In genomic region chr10:127346173-127346572, GRCm38 (mm10) we compare ENCODE assay signal across 50 mouse cellular contexts. TPM values are rescaled to one million over a fixed set of nuclear protein-coding genes. Genes with fewer than 3 reads are reported as not detected.
"Had no signal": no experiment of that assay in that cellular context is flagged by ENCODE, and none has a peak within 500 bp of the region (broad histone marks: within the 10 kb centered on the region; RNA-seq: fewer than 3 reads in every experiment).

No protein-coding gene starts in this region.

- H3K4me2 ChIP-seq: heart, embryonic 11.5 days; heart, embryonic 12.5 days; heart, embryonic 13.5 days; heart, embryonic 15.5 days; hindbrain, embryonic 12.5 days; hindbrain, embryonic 13.5 days; hindbrain, embryonic 14.5 days; hindbrain, embryonic 15.5 days; intestine, embryonic 15.5 days; kidney, embryonic 15.5 days had no signal

- DNase-seq: heart, postnatal 10 days; heart, postnatal 14 days; heart, postnatal 36 days; heart, postnatal 4 days; kidney, adult 11 months; kidney, adult 18-20 months; kidney, adult 2 months; kidney, adult 8-10 months; kidney, adult 9 months; kidney, postnatal 10 days; kidney, postnatal 14 days; kidney, postnatal 25 days; kidney, postnatal 36 days; kidney, postnatal 4 days; layer of hippocampus, adult 9-11 months; layer of hippocampus, postnatal 36 days had no signal

- H3K9ac ChIP-seq: heart, embryonic 12.5 days; heart, embryonic 13.5 days; heart, embryonic 15.5 days; hindbrain, embryonic 12.5 days; hindbrain, embryonic 13.5 days; hindbrain, embryonic 14.5 days; hindbrain, embryonic 15.5 days; intestine, embryonic 15.5 days; kidney, embryonic 15.5 days had no signal

- ATAC-seq: hindbrain, embryonic 16.5 days; hindbrain, postnatal 0 days; inflammation-experienced regulatory T-cells, adult 6 months; intestine, embryonic 15.5 days; intestine, embryonic 16.5 days; intestine, postnatal 0 days had no signal

- H3K27me3 ChIP-seq: intestine, embryonic 15.5 days had no signal

- H3K36me3 ChIP-seq: heart, embryonic 12.5 days; heart, embryonic 13.5 days; heart, embryonic 15.5 days; hindbrain, embryonic 10.5 days; hindbrain, embryonic 12.5 days; hindbrain, embryonic 13.5 days; hindbrain, embryonic 15.5 days; intestine, embryonic 15.5 days; kidney, embryonic 15.5 days had no signal

- H3K27ac ChIP-seq: heart, embryonic 13.5 days; heart, embryonic 15.5 days; hindbrain, embryonic 10.5 days; hindbrain, embryonic 12.5 days; hindbrain, embryonic 13.5 days; hindbrain, embryonic 14.5 days; hindbrain, embryonic 15.5 days; hindbrain, postnatal 0 days; intestine, embryonic 15.5 days; kidney, embryonic 15.5 days; kidney, postnatal 0 days; layer of hippocampus, adult 2 months; left cerebral cortex, adult 2 months had no signal

- H3K4me3 ChIP-seq: heart, embryonic 12.5 days; heart, embryonic 13.5 days; heart, embryonic 15.5 days; hindbrain, embryonic 10.5 days; hindbrain, embryonic 12.5 days; hindbrain, embryonic 13.5 days; hindbrain, embryonic 15.5 days; intestine, embryonic 15.5 days; kidney, embryonic 15.5 days; layer of hippocampus, adult 2 months; left cerebral cortex, adult 2 months had no signal

- H3K9me3 ChIP-seq: heart, embryonic 12.5 days; heart, embryonic 13.5 days; heart, embryonic 15.5 days; hindbrain, embryonic 10.5 days; hindbrain, embryonic 12.5 days; hindbrain, embryonic 13.5 days; hindbrain, embryonic 15.5 days; intestine, embryonic 15.5 days; kidney, embryonic 15.5 days had no signal

RNA-seq across cellular contexts. Expression of gene Gli1, which starts 4.4 kb away (rescaled TPM):
- total RNA-seq: hematopoietic stem cell, adult 5-6 weeks had no signal

RNA-seq across cellular contexts. Expression of gene Inhbe, which starts 8.0 kb away (rescaled TPM):
- total RNA-seq: heart, postnatal 10 days; heart, postnatal 14 days; heart, postnatal 25 days; heart, postnatal 36 days; heart, postnatal 4 days; hematopoietic stem cell, adult 5-6 weeks; hindbrain, postnatal 0 days; layer of hippocampus, adult 18-20 months; layer of hippocampus, adult 2 months; layer of hippocampus, adult 8-10 months; layer of hippocampus, postnatal 10 days; layer of hippocampus, postnatal 25 days; layer of hippocampus, postnatal 36 days had no signal
- polyA plus RNA-seq: heart, embryonic 11.5 days; heart, embryonic 12.5 days; heart, embryonic 13.5 days; heart, embryonic 14.5 days; heart, embryonic 16.5 days; heart, postnatal 0 days; hindbrain, embryonic 10.5 days; hindbrain, embryonic 13.5 days; hindbrain, postnatal 0 days; inflammation-experienced regulatory T-cells, adult 6 months; intestine, embryonic 14.5 days; intestine, embryonic 15.5 days; intestine, embryonic 16.5 days; kidney, adult 2 months; kidney, embryonic 15.5 days; kidney, embryonic 16.5 days; kidney, postnatal 0 days; large intestine, adult 2 months had no signal

RNA-seq across cellular contexts. Expression of gene Inhbc, which starts 24.1 kb away (rescaled TPM):
- total RNA-seq: heart, postnatal 10 days; heart, postnatal 14 days; heart, postnatal 25 days; heart, postnatal 36 days; heart, postnatal 4 days; hematopoietic stem cell, adult 5-6 weeks; hindbrain, postnatal 0 days; layer of hippocampus, adult 18-20 months; layer of hippocampus, adult 2 months; layer of hippocampus, adult 8-10 months; layer of hippocampus, postnatal 10 days; layer of hippocampus, postnatal 14 days; layer of hippocampus, postnatal 25 days; layer of hippocampus, postnatal 36 days; left cerebral cortex, adult 18-20 months; left cerebral cortex, adult 2 months had no signal
- polyA plus RNA-seq: heart, embryonic 12.5 days; heart, embryonic 13.5 days; heart, embryonic 14.5 days; heart, embryonic 15.5 days; heart, embryonic 16.5 days; heart, postnatal 0 days; hindbrain, embryonic 11.5 days; hindbrain, embryonic 12.5 days; hindbrain, embryonic 14.5 days; hindbrain, embryonic 15.5 days; hindbrain, embryonic 16.5 days; hindbrain, postnatal 0 days; inflammation-experienced regulatory T-cells, adult 6 months; intestine, embryonic 14.5 days; intestine, embryonic 16.5 days; intestine, postnatal 0 days; kidney, adult 2 months; large intestine, adult 2 months had no signal
